Mouse (Mus musculus) kidney, adult 2 months (tissue): ENCODE data around the gene Spns2. TPM values are rescaled to one million over a fixed set of nuclear protein-coding genes. Genes with fewer than 3 reads are reported as not detected.

Experiments
- DNase-seq: peaks from one replicate; pipeline ENCODE4 v3.0.0; 2021
- H3K27ac ChIP-seq: fragments of 200-500 bp; 2 replicates; pipeline ENCODE4 v1.5.1; 2012; ENCODE audit warnings: low read depth, low read length, control low read depth, inconsistent platforms; ENCODE audit not compliant: insufficient read depth
- H3K27me3 ChIP-seq: fragments of 200-500 bp; replicated peaks from 2 replicates; pipeline ENCODE4 v1.6.1; 2012; ENCODE audit warnings: mild to moderate bottlenecking, moderate library complexity, low read length, inconsistent platforms; ENCODE audit not compliant: control insufficient read depth, insufficient read depth
- H3K36me3 ChIP-seq: fragments of 200-500 bp; 2 replicates; pipeline ENCODE4 v1.6.1; 2012; ENCODE audit warnings: mild to moderate bottlenecking, moderate library complexity, low read length, inconsistent platforms; ENCODE audit not compliant: control insufficient read depth, insufficient read depth
- H3K4me1 ChIP-seq: fragments of 200-500 bp; 2 replicates; pipeline ENCODE4 v1.6.1; 2011; ENCODE audit warnings: low read length; ENCODE audit not compliant: control insufficient read depth, insufficient read depth
- H3K4me3 ChIP-seq: fragments of 200-500 bp; 2 replicates; pipeline ENCODE4 v1.5.1; 2011; ENCODE audit warnings: mild to moderate bottlenecking, low read depth, low read length, control low read depth; ENCODE audit not compliant: insufficient read depth
- CTCF ChIP-seq: fragments of 200-500 bp; conservative IDR thresholded peaks from 2 replicates; pipeline ENCODE4 v1.5.1; 2011; ENCODE audit warnings: low read depth, mild to moderate bottlenecking, control low read depth, low read length, moderate library complexity, mixed read lengths; ENCODE audit not compliant: insufficient read depth, insufficient read length
- POLR2A ChIP-seq: fragments of 200-500 bp; IDR thresholded peaks from one replicate; pipeline ENCODE4 v1.6.1; 2011; ENCODE audit warnings: low read depth, low read length, control low read depth
- WGBS: fragments of 180-500 bp; shearing (Covaris S2); methylation state at CpG from one replicate; pipeline ENCODE4 v1.1.7; 2018; 5-methylcytosine and 5-hydroxymethylcytosine counted together
- polyA plus RNA-seq: library from polyadenylated mRNA; depleted of rRNA; stranded (reverse); fragments of >200 nt; gene quantifications from 2 replicates; pipeline ENCODE4 v1.2.3, GENCODE M21; 2012

Gene Spns2
- polyA plus RNA-seq, 1 experiment, result 102 TPM

DNA sequence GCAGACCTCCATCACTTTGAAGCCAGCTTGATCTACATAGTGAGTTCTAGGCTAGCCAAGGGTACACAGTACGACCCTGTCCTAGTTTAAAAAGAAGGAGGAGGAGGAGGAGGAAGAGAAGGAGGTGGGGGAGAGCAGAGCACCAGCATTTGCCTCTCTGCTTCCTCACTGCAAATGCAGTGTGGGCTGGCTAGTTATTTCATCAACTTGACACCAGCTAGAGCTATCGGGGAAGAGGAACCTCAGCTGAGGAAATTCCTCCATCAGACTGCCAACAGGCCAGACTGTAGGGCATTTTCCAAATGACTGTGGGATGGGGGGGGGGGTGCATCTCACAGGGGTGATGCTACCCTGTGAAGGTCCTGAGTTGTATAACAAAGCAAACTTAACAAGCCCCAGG, 28.7 kb upstream of the Spns2 start:
- H3K27me3 ChIP-seq, result no peaks in the 10 kb centered on the region
- H3K4me1 ChIP-seq, result peaks cover 9% of the 10 kb centered on the region
- no peak for DNase-seq
- H3K4me3 ChIP-seq, result no peak overlapping the region
- TF ChIP-seq CTCF, result no peak
- no peak for TF ChIP-seq POLR2A
- 45% methylated on average over 2 of the region's 2 CpGs for WGBS
- H3K36me3 ChIP-seq, result no peaks in the 10 kb centered on the region
- no peak overlapping the region for H3K27ac ChIP-seq

DNA sequence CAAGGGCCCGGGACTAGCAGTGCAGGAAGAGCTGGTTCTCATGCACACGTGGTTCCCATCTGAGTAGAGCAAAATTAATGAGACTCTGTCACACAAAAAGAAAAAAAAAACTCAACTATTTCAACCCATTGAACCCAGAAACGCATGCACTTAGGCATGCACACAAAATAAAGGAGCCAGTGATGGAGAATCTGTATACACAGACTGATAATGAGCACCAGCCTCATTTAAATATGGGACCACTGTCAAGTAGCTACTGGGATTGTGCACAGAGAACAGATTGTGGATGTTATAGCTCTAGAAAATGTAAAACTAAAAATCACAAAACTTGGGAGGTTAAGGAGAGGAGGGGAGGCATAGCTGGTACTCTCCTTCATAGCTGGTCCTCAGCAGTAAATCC, 25.3 kb upstream of the Spns2 start:
- no peaks in the 10 kb centered on the region for H3K36me3 ChIP-seq
- WGBS, result 63% methylated on average over 3 of the region's 3 CpGs
- H3K27me3 ChIP-seq, result no peaks in the 10 kb centered on the region
- DNase-seq, result no peak
- no peaks in the 10 kb centered on the region for H3K4me1 ChIP-seq
- H3K4me3 ChIP-seq, result no peak overlapping the region
- TF ChIP-seq POLR2A, result no peak
- TF ChIP-seq CTCF, result no peak
- H3K27ac ChIP-seq, result no peak overlapping the region

DNA sequence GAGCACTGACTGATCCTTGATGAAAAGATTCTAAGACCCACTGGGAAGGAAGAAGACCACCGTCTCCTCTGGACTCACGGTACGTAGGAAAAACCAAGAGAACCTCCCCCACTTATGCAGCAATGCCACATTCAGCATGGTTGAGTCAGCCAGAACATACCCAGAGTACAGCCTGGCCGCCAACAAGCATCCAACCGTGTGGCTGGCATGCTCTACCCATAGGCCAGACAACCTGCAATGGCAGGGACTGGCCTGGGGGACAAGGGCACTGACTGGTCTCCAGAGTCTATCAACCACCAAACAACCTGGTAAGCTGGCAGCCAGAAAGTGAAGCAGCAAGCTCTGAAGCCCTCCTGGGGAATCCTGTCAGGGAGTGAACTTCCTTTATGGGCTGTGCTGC, 18.9 kb upstream of the Spns2 start:
- Histone ChIP-seq H3K36me3 (no peaks in the 10 kb centered on the region), H3K4me3 (no peak overlapping the region), H3K27ac (no peak overlapping the region), H3K4me1 (peaks cover 15% of the 10 kb centered on the region; the same call in 1 of the 2 replicates), H3K27me3 (no peaks in the 10 kb centered on the region)
- DNase-seq, result no peak
- TF ChIP-seq POLR2A (no peak), CTCF (no peak)
- 81% methylated on average over 5 of the region's 5 CpGs for WGBS

DNA sequence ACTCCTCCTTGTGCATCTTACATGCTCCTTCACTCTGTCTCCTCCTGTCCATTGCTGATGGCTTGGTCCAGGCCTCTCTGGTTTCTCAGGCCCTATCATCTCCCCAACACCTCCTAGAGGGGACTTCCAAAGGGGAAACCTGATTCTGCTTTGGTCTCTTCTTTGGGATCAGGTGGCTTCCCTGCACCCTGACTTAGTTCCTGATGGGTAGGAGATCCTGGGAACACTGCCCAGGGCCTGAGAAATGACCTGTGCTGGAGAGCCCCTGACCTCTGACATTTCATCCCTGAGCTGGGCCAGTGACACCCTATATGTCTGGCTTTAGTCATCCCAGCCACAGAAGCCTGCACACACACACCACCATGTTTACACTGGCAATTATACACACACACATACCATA, 17.9 kb upstream of the Spns2 start:
- H3K36me3 ChIP-seq, result no peaks in the 10 kb centered on the region
- H3K27ac ChIP-seq, result no peak overlapping the region
- TF ChIP-seq POLR2A, result no peak
- TF ChIP-seq CTCF, result no peak
- H3K27me3 ChIP-seq, result no peaks in the 10 kb centered on the region
- no peak for DNase-seq
- H3K4me1 ChIP-seq, result peaks cover 21% of the 10 kb centered on the region
- no peak overlapping the region for H3K4me3 ChIP-seq

DNA sequence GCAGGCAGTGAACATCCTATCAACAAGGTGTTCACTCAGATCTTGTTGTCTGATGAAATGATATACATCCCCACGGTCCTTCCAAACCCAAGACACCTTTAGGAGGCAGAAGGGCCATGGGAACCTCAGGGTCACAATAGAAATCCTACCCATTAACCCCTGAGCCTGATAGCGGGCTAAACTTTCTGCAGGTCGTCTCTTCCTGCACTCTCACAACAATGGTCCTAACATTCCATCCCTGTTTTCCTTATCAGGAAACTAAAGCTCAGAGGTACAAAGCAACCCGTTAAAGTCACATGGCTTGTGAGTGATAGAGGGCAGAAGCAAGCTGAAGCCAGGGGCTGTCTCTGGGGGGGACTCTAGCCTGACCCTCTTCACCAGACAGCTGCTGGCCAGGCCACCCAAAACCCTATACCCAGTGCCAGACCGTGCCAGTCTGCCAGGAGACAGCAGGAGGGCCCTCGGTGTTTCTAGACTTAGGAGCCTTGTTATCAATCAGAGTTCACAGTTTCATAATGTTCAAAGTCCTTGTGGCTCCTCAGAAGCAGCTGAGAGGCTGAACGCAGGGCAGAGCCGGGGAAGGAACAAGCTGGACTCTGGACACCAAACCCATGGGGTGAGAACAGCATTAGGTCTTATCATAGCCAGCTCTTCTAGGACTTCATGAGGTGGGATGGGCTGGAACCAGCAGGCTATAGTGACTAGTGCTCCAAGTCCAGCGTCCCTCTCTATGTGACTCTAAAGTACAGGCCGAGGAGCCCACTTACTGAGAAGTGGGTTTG, 14.5 kb upstream of the Spns2 start:
- H3K27ac ChIP-seq, result peak overlapping the region; percentile 87
- 52% methylated on average over 10 of the region's 10 CpGs for WGBS
- no peaks in the 10 kb centered on the region for H3K27me3 ChIP-seq
- H3K4me1 ChIP-seq, result peaks cover 34% of the 10 kb centered on the region
- TF ChIP-seq CTCF (no peak), POLR2A (no peak)
- DNase-seq, result peak; percentile 91
- no peak overlapping the region for H3K4me3 ChIP-seq
- no peaks in the 10 kb centered on the region for H3K36me3 ChIP-seq

DNA sequence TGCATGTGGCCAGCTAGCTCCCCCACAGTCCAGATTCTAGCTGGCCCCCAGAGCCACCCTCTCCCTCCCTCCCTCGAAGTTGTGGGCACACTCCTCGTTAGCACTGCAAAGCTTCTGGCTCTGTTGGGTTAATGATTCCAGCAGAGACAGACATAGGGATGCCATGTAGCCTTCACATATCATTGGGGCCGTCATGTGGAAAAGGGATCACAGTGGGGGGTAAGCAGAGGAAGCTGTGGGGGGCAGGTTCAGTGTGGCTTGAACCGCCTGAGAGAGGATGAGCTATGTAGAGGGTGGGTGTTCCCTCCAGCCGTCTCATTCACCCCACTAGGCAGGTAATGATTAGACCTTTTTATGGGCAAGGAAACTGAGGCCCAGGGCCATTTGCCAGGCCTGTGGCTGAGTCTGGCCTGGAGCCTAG, 13.8 kb upstream of the Spns2 start:
- DNase-seq, result peak; percentile 95
- WGBS, result 31% methylated on average over 5 of the region's 5 CpGs
- H3K4me3 ChIP-seq, result no peak overlapping the region
- TF ChIP-seq CTCF, result no peak
- TF ChIP-seq POLR2A, result no peak
- peaks cover 34% of the 10 kb centered on the region for H3K4me1 ChIP-seq
- peak overlapping the region; percentile 87 for H3K27ac ChIP-seq
- no peaks in the 10 kb centered on the region for H3K27me3 ChIP-seq
- no peaks in the 10 kb centered on the region for H3K36me3 ChIP-seq

DNA sequence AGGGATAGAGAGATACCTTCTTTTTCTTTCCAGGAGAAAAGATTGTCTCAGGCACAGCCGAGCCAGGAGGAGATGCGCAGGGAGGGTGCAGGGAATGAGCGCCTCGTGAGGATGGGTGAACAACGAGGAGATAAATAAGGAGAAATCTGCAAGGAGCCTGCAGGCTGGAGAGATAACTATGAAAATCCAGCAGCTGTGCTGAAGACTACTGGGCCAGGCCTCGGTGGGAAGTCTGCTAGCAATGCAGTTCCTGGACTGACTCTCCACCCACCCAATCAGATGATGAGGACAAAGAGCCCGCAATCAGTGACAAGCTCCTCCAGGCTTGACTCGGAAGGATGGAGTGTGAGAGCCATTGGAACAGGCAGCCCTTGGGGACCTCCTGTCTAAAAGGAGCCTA, 12.5 kb upstream of the Spns2 start:
- no peak for TF ChIP-seq CTCF
- no peak for TF ChIP-seq POLR2A
- Histone ChIP-seq H3K36me3 (no peaks in the 10 kb centered on the region), H3K27ac (peak overlapping the region; percentile 57; the same call in 1 of the 2 replicates), H3K4me1 (peaks cover 40% of the 10 kb centered on the region), H3K4me3 (peak overlapping the region; percentile 6; the same call in 1 of the 2 replicates), H3K27me3 (no peaks in the 10 kb centered on the region)
- DNase-seq, result peak; percentile 48
- 50% methylated on average over 8 of the region's 8 CpGs for WGBS
